Mouse (Mus musculus): ENCODE measurements around the gene Magi2.

Magi2 gene

DNA sequence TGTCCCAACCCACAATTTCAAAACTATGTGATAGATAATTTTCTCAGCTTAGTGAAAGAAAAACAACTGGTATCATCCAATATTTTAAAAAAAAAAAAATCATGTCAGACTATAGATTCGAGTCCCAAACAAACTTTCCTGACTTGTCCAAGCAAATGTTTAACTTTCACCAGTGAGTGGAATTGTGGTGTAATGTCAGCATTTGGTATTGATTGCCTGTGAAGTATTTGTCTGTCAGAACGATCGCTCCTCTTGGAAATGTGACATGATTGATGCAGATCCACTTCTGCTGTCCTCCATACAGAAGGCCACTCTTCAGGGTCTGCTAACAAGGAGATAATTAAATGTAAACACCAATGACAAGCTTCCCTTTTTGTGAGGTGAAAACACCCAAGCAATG lies 1362.9 kb downstream of the Magi2 start:
- no peak for DNase-seq (ENCODE audit: low read depth, low spot score)

DNA sequence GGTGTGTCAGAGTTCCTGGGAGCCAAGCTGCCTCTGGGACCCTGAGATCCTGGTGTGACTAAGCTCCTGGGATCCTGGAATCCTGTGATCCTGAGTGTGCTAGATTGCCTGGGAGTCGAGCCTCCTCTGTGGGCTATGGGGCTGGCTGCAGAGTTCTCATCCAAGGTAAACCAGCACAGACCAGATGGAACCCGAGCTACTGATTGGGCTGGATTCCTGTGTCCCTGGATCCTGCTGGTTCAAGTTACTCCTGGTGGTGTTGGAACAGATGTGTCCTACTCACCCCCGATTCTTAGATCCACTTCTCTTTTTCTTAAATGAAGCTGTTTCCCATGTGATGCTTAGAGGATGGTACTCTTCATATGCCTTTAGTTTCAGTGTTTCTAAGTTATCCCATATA lies 1371.4 kb downstream of the Magi2 start:
- no peak for DNase-seq (ENCODE audit: low read depth, low spot score)

DNA sequence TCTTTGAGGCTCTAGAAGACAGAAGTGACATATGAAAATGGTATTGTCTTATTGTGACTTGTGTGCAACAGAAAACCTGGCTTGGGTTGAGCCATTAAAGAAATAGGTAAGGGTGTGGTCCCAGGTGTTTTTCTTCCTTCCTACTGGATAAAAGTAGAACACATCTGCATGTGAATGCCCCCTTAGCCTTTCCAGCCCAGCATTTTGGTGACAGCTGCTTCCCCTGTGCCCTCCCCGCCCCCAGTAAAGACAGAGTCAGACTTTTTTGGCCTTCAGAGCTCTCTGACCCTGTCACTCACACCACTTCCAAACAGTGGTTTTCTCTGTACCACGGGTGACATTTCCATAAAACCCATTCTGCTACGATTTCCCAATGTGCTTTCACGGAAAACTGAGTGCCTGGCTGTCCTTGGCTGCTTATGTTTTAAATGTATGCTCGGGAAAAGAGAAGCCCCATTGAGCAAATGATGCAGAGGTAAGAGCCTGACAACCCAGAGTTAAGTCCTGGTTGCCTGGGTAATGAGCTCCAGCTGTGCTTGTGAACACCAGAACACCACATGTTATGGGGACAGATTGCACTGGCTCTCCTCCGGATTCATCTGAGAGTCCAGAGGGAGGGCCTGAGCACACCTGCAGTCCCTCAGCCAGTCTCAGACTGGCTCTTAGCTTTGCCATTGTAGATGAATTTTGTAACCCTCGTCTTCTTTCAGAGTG lies 1377.1 kb downstream of the Magi2 start:
- DNase-seq (ENCODE audit: low read depth, low spot score), result no peak

DNA sequence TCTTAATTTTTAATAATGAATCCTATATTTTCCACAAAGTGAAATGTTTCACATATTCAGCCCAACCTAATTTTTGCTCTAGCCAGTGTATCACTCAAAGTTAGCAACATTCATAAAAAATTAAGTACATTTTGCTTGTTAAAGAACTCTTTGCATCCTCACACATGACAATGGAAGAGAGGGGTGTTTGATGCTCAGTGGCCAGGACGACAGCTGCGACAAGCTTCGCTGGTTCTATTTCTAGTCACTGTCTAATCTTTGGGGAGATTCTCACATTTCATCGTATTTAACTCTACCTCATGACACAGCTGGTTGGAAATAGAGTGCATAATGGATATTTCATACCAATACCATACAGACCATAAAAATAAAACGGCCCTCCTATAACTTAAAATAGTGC lies 1379.7 kb downstream of the Magi2 start:
- DNase-seq (ENCODE audit: low read depth, low spot score), result no peak

DNA sequence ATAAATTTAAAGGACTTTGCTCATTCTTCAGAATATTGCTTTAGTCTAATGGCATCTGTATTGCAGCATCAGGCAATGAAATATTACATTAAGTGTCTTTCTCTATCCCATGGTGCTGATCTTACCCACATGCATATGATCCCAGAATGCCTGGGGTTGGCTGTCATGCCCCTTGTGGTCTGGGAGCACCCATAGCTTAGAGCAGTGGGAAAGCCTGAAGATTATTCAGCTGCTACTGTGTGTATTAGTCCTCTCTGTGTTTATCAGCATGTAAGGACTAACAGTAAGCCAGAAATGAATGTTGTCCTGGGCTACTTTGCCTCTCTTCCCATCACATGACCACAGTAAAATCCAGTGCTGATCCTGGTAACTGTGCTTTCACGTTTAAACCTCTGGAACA lies 1380.7 kb downstream of the Magi2 start:
- no peak for DNase-seq (ENCODE audit: low read depth, low spot score)

DNA sequence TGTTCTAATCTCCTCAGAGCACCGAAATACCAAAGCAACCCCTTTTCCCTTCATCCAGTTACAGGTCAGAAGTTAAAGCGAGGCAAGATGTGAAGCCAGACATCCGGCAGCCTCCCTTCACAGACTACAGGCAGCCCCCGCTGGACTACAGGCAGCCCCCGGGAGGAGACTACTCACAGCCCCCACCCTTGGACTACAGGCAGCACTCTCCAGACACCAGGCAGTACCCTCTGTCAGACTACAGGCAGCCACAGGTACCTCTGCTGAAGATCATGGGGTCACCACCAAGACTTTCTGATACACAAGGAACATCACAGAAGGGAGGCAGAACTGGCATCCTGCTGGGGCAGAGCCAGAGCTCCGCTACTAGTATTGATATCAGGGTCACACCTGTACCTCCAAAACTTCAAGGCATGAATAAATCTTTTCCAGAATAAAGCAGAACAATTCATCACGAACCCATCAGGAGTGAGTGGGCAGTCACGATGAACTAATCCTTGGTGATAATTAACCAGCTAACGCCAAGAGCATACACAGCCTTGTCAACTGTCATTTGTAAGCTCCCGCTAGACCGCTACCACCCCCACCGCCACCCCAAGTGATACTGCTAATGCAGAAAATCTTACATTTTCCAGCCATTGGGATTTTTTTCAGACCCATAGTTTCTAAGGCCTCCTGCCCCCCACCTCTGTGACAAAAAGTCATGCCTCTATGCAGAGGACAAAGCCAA lies 1382.5 kb downstream of the Magi2 start:
- no peak for DNase-seq (ENCODE audit: low read depth, low spot score)

DNA sequence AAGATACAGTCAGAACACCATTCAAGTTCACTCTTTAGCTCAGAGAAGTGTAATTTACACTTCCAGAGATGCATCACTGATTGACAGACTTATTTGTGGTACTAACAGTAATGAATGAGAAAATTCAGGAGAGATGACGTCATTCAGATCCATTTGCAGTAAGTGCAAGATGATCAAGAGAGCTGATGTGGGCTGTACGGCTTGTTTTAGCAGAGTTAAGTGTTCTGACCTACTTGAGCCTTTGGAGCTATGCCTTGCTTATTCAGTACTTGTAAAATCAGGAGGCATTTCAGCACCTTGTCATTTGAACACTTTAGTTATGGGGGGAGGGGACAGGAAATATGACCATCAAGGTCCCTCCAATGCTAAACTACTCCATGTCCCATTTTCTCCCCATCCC lies 1383.8 kb downstream of the Magi2 start:
- no peak for DNase-seq (ENCODE audit: low read depth, low spot score)

DNA sequence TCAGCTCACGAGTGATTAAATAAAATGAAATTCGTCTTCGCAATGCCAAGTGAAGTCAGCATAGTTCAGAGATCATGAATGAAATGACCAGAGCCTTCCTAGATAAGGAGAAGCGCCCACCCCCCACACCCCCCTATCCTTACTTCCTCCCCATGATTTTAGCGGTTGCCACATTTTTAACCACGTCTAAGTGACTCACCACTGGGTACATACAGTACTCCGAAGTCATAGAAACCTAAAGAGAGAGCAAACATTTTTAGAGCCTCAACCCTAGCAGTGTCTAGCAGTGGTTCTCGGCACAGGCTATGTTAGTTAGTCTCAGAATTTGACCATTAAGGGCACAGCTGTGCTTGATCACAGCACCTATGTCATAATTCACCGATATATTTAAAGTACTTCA lies 1385.8 kb downstream of the Magi2 start:
- DNase-seq (ENCODE audit: low read depth, low spot score), result no peak

DNA sequence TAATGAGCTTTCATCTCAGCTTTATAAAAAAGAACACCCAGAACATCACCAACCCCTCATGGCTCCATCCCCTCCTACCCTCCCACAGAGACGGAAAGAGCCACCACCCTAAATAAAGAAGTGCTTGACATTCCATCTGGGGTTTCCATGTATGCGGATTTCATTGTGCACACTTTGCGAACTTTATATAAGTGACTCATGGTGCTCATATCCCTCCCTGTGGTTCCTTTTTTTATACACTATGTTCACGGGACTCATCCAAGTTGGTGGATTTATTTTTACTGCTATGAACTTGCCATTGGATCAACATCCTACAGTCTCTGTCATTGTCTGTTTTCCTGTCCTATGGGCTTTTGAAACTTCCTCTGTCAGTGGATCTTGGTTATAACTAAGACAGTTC lies 1388.1 kb downstream of the Magi2 start:
- DNase-seq (ENCODE audit: low read depth, low spot score), result no peak

DNA sequence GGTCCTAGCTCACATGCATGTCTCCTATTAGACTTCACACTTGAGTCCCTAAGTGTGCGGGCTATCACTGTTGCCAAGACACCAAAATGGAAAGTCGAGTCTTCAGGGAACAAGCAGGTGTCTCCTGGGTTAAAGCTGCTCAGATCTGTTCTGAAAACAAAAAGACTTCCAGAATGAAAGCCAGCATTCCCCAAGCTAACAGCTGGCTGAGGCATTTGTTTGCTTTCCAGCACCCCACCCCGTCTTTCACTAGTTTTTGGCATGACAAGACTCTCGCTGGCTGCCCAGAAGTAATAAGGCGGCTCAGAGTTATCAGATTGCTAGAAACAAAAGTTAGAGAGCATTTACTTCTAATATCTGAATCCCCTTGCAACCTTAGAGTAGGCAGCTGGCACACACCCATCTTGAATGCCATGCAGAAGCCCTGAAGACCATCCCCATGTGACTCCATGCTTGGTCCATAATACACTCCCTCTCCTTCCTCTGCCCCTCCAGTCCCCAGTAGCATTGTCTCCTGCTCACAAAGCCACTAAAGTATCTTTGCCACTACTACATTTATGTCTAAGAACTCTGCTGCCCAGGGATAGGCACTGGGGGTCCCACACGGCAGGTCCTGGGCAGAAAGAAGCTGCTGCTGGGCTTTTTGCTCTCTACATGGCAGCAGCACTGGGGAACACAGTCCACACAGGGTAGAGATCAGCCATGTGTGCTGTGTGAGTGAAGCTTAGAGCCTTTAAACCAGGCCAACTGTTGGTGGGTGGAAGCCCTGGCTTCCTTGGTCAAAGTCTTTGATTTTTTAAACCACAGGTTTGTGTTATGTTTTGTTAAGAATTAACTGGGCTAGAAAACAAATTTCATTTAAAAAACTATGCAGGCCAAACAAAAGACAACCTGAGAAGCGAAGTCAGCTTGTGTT lies 1394.0 kb downstream of the Magi2 start:
- DNase-seq (ENCODE audit: low read depth, low spot score), result no peak

DNA sequence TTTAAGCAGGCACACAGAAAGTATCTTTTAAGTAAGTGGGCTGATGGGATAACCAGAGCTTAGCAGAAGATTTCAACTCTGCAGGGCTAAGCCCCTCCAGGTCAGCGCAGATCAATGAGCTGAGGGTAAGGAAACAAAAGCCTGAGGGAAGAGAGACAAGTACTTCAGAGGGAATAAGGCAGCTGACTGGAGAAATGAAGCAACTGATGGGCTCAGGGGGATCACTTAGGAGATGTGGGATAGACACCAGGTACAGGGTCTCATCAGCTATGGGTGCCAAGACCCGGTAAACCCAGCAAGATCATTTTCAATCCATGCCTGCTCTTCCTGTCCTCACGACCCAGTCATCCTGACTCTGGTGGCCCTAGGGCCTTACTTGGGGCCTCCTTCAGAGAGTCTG lies 1395.6 kb downstream of the Magi2 start:
- DNase-seq (ENCODE audit: low read depth, low spot score), result no peak

DNA sequence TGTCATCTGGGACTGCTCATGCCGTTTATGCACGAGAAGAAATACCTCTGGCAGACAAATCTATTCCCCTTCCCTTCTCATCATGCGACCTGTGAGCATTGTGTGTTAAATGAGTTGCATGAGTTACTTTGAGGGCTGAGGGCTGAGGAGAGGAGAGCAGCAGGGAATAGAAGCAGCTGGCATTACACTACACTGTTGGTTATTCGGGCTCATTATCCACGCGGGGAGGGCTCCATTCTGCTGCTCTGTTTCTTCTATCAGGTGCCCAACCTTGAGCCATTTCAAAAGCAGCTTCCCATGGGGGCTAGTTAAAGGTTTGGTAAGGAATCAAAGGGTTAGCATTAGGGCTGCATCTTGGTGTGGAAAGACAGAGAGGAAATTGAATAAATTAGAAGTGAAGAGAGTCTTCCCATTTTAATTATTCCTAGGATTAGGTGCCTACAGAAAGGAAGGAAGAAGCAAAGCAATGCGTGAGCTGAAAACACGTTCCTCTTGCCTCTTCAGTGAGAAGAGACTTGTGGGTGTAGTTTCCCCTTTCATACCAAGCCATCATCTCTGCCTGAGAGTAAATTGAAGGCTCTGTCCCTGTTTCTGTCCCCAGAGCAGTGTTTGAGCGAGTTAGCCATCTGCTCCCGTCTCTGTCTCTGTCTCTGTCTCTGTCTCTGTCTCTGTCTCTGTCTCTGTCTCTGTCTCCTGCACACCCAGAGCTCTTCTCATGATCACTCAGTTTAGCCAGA lies 1396.2 kb downstream of the Magi2 start:
- DNase-seq (ENCODE audit: low read depth, low spot score), result no peak

DNA sequence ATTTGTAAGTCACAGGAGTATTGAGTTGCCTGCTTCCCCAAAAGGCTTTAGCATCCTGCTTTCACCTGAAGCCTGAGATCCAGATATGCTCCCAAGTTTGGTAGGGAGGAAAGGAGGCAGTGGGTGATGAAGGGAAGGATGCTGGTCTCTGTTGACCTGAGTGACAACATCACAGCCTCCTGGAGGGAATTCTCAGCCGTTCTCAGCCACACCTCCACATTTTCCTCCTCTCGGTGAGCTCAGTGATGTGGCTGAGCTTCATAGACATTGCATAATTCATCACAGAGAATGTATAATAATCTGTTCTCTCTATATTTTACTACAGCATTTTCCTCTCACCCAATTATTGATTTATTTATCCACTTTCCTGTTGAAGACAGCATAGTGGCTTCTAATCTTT lies 1398.3 kb downstream of the Magi2 start:
- DNase-seq (ENCODE audit: low read depth, low spot score), result no peak

DNA sequence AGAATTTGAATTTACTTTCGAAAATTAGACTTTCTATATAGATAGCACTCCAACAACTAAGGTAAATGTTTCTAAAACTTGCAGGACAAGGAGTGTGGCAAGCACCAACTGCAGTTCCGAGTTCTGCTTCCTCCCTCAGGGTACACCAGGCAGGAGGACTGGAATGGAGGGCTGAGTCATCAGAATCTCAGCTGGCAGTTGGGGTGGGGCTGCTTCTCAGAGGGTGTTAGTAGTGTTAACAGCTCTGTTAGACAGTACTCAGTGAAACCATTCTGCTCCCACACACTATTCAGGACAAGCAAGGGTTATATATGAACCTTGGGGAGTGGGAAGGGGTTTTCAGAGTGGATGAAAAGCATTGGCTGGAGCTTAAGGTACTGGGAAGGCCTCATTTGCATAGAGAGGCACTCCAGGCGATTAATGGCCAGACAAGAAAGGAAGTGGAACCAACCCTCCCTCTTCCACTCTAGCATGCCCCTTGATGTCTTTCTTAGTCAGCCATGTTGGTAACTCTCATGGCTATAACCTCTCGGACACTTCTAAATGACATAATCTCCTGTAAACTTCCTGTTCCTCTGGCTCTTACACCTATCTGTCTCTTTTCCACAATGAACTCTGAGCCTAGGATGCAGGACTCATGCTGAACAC lies 1402.2 kb downstream of the Magi2 start:
- DNase-seq (ENCODE audit: low read depth, low spot score), result no peak

DNA sequence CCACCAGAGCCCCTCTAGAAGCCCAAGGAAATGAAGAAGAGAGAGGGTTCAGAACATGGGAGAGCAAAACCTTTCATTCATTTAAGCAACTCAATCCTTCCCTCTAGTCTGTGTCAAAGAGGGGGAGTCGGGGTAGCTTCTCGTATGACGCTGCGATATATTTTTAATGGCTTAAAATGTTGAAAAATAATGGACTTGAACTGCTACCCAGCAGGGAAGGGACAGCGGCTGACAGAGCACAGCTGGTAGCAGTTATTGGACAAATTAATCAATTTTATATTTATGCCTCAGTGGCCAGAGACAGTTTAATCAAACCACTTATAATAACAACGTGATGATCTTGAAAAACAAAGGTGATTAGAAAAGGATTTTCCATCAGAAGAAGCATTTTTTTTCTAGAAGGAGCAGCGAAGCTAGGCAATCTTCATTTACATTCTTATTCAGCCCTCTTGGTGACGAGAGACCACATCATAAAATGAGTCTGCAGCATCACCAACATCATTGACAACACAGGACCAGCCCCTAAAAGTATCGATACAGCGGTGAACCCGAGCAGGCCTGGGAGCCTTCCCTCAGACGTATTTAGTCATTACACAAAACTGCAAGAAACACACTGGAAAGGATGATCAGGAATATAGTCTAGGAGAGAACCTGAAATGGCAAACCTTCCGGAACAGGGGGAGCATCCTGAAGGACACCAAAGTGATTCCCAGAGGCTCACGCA lies 1407.4 kb downstream of the Magi2 start:
- no peak for DNase-seq (ENCODE audit: low read depth, low spot score)

DNA sequence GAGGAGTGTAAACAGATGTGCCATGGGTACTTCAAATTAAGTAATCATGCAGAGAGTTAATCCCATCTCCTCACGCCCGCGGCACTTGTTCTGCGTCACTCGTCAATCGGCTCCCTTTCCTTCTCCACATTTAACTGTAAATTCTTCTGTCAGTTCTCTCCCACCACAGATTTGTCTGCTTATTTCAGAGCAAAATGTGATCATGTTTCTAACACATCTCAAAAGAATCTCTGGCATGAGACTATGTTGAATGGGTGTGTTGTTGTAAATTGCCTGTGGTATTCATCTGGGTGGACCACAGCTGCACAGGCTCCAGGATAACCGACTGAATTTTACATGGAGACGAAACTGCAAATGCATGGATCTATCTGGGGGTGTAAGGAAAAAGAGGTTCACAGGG lies 1408.0 kb downstream of the Magi2 start:
- no peak for DNase-seq (ENCODE audit: low read depth, low spot score)

DNA sequence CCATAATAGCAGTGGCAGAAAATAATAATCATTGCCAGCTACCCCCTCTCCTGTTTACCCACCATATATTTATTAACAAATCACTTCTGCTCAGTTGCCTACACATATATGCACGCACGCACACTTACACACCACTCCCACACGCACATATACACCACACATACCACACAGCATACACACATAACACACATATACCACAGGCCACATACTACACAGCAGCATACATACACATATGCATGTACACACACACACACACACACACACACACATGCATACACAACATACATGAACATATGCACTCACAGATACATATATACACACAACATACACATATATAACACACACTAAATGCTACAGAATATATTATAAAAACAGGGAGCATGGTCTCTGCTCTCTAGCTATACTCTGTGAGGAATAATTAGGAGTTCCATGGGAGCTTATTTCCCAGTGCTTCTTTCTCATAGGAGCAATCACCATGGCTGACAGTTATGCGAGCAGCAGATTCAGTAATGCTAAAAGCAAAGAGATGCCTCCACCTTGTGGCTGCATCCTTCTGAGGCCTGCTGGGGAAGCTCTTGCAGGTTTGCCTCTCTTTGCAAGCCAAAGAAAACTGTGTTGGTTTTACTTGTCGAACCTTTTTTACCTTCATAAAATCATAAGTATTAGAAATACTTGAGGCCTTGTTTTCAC lies 1410.6 kb downstream of the Magi2 start:
- DNase-seq (ENCODE audit: low read depth, low spot score), result no peak

DNA sequence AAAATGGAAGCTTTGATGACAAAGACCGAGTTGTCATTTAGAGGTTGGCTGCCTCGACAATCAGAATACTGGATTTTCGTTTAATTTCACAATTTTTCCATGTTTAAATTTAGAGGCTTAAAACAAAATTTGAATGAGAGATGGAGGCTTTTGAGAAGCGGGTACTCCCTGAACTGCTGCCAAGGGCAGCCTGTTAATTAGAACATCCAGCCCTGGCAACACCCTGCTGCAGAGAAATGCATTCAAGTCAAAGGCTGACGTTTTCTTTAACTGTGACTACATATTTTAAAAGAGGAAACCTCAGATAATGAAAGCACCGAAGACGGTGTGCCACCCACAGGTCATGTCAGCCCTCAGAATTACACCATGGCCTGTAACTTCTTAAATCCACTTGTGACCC lies 1415.4 kb downstream of the Magi2 start:
- DNase-seq (ENCODE audit: low read depth, low spot score), result no peak

DNA sequence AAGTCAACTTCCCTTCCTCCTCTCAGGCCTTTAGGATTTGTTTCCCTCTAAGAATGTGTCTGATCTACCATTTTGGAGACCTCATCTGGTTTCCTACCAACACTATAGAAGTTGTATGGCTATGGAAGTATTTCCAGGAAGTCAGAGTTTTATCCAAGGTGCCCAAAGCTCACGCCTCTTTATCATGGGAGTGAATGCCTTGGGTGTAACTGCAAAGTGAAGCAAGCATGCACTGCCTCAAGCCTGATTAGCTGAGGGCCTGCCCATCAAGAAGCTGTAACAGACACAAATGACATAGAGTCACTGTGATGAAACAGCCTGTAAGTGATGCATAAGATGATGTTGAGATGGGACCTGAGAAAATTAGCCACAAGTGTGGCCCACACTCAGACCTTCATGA lies 1416.9 kb downstream of the Magi2 start:
- DNase-seq (ENCODE audit: low read depth, low spot score), result no peak

DNA sequence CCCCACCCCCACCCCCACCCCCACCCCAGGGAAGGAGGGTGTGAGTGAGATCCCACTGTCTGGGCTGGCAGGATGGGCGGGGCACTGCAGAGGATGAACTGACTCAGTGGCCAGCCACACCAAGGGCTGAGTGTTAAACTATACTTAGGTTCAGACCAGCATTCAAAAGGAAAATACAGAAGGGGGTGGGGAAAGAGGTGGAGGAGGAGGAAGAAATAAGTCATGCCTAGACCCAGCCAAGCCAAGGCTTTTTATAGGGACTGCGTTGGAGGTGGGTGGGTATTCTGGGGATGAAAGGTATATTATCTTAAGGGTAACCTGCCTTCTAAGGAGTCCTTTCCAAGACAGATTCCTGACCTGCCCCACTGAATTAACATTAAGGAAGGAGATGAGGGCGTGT lies 1420.1 kb downstream of the Magi2 start:
- DNase-seq (ENCODE audit: low read depth, low spot score), result no peak
